Mouse (Mus musculus) frontal cortex, postnatal 25 days (tissue): ENCODE results near the gene Cfap52.

Experiments
- DNase-seq, 2 experiments: peaks; one replicate each; pipeline ENCODE4 v3.0.0; 2022; ENCODE audit warnings: low spot score in 2 of 2

Gene Cfap52

GRCm38 (mm10) chr11:67926348-67927055 is 38.9 kb downstream of the Cfap52 start:
- DNase-seq: no peak

- no peak for DNase-seq
Measured at GRCm38 (mm10) chr11:67925000-67925399, 40.5 kb downstream of the Cfap52 start.

- no peak for DNase-seq
Measured at GRCm38 (mm10) chr11:67923720-67924119, 41.7 kb downstream of the Cfap52 start.

- DNase-seq: peak; percentile 11 to 54
Measured at GRCm38 (mm10) chr11:67922755-67923125, 42.7 kb downstream of the Cfap52 start.

- DNase-seq: no peak
Measured at GRCm38 (mm10) chr11:67921827-67922754, 43.4 kb downstream of the Cfap52 start, which contains the start of gene Usp43. Gene Usp43, minus strand, starts transcription at chr11:67922153.

- peak; percentile 11 to 26 for DNase-seq
Measured at GRCm38 (mm10) chr11:67921091-67921826, 44.2 kb downstream of the Cfap52 start.

- no peak for DNase-seq
Measured at GRCm38 (mm10) chr11:67920226-67920960, 45.1 kb downstream of the Cfap52 start.

- no peak for DNase-seq
Measured at GRCm38 (mm10) chr11:67919593-67919992, 45.9 kb downstream of the Cfap52 start.

GRCm38 (mm10) chr11:67917126-67917525 is 48.3 kb downstream of the Cfap52 start:
- DNase-seq: no peak

GRCm38 (mm10) chr11:67911074-67911473 is 54.4 kb downstream of the Cfap52 start:
- DNase-seq: no peak

- no peak for DNase-seq
Measured at GRCm38 (mm10) chr11:67903756-67904155, 61.7 kb downstream of the Cfap52 start.

- peak; percentile 48 to 57 for DNase-seq
Measured at GRCm38 (mm10) chr11:67897064-67897560, 68.3 kb downstream of the Cfap52 start.

- no peak for DNase-seq
Measured at GRCm38 (mm10) chr11:67895641-67896040, 69.8 kb downstream of the Cfap52 start.

- no peak for DNase-seq
Measured at GRCm38 (mm10) chr11:67888521-67888920, 76.9 kb downstream of the Cfap52 start.

GRCm38 (mm10) chr11:67885921-67886320 is 79.5 kb downstream of the Cfap52 start:
- no peak for DNase-seq
